Mouse (Mus musculus) liver, adult (tissue): ENCODE measurements around the gene Tle6.

ENCODE experiments used
- GATA4 ChIP-seq: IDR thresholded peaks from 2 replicates; pipeline ENCODE4 v1.6.1; 2014; ENCODE audit warnings: mild to moderate bottlenecking, low read length; ENCODE audit not compliant: insufficient replicate concordance

Tle6 gene

DNA sequence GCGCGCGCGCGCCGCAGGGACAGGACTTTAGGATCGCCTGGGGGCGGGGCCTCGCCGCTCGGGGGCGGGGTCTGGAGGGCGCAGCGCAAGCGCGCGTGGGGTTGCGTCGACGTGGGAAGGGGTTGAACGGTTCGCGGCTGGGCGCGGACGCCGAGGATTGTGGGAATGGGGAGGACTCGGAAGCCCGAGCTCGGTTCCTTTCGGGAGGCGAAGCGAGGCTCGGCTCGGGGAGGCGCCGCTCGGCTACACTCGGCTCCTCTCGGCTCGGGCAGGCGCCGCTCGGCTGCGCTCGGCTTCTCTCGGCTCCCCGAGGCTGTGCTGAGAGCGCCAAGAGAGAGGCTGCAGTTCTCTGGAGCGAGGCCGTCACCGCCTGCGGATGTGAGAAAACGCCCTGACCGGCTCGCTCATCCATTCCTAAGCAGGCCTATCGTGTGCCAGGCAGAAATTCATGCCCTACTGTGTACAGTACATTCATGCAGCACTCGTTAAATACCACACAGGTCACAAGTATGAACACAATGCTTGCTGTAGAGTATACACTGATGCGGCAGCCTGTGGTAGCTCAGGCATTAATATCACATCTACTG, 55.6 kb downstream of the Tle6 start, which contains the start of gene Gna11:
TSS of gene Gna11 (minus strand) at position 30 of the 587 bp plus-strand sequence.
- no peak for TF ChIP-seq GATA4

GRCm38 (mm10) chr10:81544296-81545160, 56.3 kb downstream of the Tle6 start:
- no peak for TF ChIP-seq GATA4

DNA sequence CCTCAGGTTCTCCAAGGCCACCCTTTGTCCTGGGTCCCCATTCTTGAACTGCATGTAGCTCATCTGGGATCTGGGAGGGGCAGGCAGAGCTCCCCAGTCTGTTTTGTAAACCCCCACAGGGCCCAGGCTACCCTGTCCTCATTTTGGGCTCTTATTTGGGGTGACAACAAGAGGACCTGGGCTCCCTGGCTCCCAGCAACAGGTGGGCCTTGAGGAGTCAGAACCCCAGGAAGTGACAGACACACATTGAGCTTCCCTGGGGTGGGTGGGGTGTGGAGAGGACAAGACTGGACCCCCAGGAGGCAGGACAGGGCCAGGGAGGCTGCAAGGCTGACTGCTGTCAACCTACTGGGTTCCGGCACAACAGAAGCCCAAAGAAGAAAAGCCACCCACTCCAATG, 57.2 kb downstream of the Tle6 start:
- TF ChIP-seq GATA4, result no peak

- no peak for TF ChIP-seq GATA4
Measured at GRCm38 (mm10) chr10:81542727-81543460, 58.0 kb downstream of the Tle6 start.

DNA sequence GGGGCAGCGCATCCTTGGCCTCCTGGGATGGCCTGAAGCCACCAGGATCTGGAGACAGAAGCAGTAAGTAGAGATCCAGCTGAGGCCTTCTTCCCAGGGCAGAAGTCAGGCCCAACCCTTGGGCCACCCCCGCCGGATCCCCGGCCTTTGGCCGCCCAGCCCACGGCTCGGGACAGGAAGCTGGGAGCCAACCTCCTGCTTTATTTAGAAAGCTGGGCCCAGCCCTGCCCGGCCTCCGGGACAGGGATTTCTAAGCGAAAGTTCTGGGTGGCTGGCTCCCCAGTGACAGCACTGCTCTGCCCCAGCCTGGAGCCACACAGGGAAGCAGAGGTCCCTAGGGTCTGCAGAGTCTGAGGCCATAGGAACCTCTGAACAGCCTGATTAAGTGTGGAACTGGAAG, 59.1 kb downstream of the Tle6 start:
- peak; percentile 3; the same call in 1 of the 2 replicates for TF ChIP-seq GATA4

DNA sequence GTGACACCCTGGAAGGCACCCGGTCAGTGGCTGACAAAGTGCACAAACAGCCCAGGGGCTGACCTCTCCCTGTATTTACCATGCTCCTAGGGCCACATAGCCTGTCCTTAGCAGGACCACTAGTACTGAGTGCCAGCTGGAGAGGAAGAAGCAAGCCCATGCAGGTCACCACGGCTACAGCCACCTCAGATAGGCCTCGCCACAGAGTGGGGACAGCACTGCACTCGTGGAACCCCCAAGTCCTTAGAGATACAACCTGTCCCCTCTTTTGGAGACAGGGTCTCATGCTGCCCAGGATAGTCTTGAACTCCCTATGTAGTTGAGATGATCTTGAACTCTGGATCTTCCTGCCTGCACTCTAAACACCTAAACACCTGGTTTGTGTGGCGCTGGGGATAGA, 59.5 kb downstream of the Tle6 start:
- 0 out of 2 replicates have a peak, but pooled peaks have one; percentile 4 for TF ChIP-seq GATA4
